Mouse (Mus musculus) gastrocnemius, adult 2 months (tissue): ENCODE measurements around the gene Kat6b. TPM values are rescaled to one million over a fixed set of nuclear protein-coding genes. Genes with fewer than 3 reads are reported as not detected.

Experiments
- DNase-seq: peaks from one replicate; pipeline ENCODE4 v3.0.0; 2022
- H3K27ac ChIP-seq: fragments of 200-600 bp; 2 replicates; pipeline ENCODE4 v1.8.1; 2022; ENCODE audit warnings: mild to moderate bottlenecking
- H3K4me3 ChIP-seq: fragments of 200-600 bp; 2 replicates; pipeline ENCODE4 v1.8.1; 2022; ENCODE audit warnings: mild to moderate bottlenecking, moderate library complexity
- CTCF ChIP-seq: fragments of 200-600 bp; IDR thresholded peaks from 2 replicates; pipeline ENCODE4 v1.8.1; 2022; ENCODE audit warnings: antibody characterized with exemption, mild to moderate bottlenecking, moderate library complexity
- intact Hi-C: fragments of 180-260 bp; cut with DNase I; formaldehyde crosslinking; loops from one replicate; pipeline ENCODE4 v1.15.1; 2025
- total RNA-seq, 2 experiments: library from RNA; stranded (reverse); gene quantifications; 2 replicates each; pipeline ENCODE4 v1.2.3; 2021

The Kat6b gene
- total RNA-seq, 2 experiments from 2014 or later: 22.2 to 26.0 TPM

DNA sequence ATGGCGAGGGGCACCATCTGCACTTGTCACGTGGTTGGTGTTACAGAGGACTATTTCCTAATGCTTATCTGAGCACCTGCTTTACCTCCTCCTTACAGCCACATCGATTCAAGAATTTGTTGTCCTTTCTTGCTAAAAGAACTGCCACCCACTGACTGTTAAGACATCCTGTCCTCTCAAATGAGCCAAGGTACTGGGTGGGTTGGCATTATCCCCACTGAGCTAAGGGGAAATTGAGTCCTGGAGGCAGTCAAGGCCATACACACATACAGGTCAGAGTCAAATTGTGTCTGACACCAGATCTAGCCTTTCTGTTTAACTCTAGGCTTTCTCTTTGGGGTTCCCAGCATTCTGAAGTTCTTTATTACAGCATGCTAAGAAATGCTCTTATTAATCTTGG is 56.6 kb downstream of the Kat6b start:
- no peak overlapping the region for H3K4me3 ChIP-seq
- intact Hi-C loops: no loop called here
- TF ChIP-seq CTCF: no peak
- no peak for DNase-seq
- peak overlapping the region; percentile 69 for H3K27ac ChIP-seq

DNA sequence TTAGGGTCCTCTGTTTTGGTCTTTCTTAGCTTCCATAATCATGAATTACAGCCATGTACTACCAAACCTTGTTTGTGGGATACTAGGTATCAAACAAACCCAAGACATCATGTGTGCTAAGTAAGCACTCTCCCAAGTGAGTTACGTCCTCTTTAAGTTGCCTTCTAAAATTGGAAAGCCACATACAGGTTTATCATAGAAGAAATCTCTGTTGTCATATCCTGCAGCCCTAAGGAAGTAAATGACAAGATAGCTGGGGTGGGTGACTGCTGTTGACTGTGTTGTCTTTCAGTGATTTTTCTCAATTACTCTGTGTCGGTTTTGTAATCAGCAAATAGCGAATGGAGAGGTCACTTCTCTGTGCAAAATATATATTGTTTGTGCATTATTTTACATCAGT is 58.5 kb downstream of the Kat6b start:
- no peak for TF ChIP-seq CTCF
- Histone ChIP-seq H3K4me3 (no peak overlapping the region), H3K27ac (no peak overlapping the region)
- intact Hi-C loops: no loop called here
- DNase-seq: no peak

DNA sequence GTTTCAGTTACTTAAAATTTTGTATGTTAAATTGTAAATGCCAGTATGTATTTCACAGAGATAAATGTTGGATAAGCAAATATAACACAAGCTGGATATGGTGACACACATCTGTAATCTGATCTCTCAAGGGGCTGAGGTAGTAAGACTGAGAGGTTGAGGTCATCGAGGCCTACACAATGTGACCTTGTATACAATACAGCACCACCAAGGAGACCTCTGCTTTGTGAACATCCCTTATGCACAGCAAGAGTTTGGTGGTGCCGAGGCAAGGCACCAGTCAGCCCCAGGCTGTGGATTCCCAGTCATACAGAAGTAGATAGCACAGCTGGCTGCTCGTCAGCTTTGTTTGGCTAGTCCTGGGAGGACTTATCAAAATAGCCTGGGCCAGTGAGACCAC is 59.1 kb downstream of the Kat6b start:
- Histone ChIP-seq H3K27ac (no peak overlapping the region), H3K4me3 (no peak overlapping the region)
- no peak for DNase-seq
- intact Hi-C loops: no loop called here
- TF ChIP-seq CTCF: no peak

DNA sequence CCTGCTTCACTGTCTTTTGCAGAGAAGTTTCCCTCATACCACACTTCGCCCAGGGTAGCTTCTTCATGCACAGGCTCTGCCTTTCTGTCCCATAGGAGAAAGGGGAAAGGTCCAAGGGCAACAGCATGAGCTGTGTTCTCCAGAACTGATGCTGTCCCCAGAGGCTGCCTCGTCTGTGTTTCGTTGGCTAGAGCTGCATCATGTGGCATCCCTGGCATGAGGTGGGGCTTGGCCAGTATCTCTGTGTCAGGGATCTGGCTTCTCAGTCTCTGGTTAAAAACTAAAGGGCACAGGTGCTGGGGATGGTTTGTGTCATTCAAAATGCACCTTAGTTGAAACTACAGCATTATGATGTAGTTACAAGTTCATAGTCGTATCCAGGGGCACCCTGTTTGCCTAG is 64.3 kb downstream of the Kat6b start:
- DNase-seq: peak; percentile 77
- intact Hi-C loops: no loop called here
- TF ChIP-seq CTCF: no peak
- Histone ChIP-seq H3K4me3 (no peak overlapping the region), H3K27ac (peak overlapping the region; percentile 63)

DNA sequence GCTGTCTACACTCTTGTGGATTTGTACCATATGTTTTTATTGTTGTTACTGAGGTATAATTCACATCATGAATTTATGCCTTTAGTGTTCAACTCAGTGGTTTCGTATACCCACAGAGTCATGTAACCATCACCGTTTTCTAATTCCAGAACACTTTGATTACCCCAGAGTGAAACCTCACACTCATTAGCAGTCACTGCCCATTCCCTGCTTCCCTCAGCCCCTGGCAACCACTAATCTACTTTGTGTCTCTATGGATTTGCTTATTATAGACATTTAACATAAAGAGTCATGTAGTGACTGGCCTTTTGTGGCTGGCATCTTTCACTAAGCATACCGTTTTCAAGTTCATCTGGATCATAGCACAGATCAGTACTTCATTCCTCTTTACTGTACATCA is 65.1 kb downstream of the Kat6b start:
- no peak overlapping the region for H3K4me3 ChIP-seq
- H3K27ac ChIP-seq: peak overlapping the region; percentile 63; the same call in 1 of the 2 replicates
- no peak for DNase-seq
- intact Hi-C loops: no loop called here
- TF ChIP-seq CTCF: no peak

DNA sequence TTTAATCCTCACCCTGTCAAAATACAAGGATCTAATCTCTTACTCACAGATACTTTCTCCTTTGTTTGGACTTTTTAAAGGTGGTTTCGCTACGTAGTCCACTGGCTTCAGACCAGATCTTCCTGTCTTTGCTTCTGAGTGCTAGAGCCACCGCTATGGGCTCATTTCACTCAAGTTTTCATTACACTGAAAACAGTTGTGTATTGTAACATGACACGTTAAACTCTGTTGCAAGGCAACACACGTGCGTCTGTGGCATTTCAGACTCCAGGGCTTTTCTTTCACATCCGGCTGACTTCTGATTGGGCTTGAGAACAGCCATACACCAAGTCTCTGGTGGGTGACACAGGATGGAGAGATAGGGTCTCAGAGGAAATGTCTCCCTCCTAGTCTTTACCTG is 66.1 kb downstream of the Kat6b start:
- intact Hi-C loops: no loop called here

DNA sequence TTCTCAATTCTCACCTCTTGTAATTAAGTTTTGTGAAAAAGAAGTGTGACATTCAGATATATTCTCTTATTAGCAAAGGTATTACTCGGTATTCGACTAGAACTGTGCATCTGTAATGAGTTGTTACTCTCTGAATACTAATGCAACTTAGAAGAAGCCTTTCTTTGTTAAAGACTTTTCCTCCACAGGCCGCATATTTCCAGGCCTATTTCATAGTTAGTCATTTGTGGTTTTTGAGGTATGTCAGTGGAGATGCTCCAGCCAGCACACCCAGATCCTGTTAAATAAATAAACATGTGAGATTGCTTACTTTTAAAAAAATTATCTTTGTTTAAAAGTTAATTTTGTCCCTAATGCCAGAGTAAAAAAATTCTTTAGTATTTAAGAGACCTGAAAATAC is 66.7 kb downstream of the Kat6b start:
- Histone ChIP-seq H3K4me3 (no peak overlapping the region), H3K27ac (peak overlapping the region; percentile 63)
- intact Hi-C loops: no loop called here
- no peak for TF ChIP-seq CTCF
- DNase-seq: no peak

More for the DNA sequence above, 66.1 kb downstream of the Kat6b start:
- no peak for DNase-seq
- Histone ChIP-seq H3K27ac (peak overlapping the region; percentile 63), H3K4me3 (no peak overlapping the region)
- TF ChIP-seq CTCF: no peak

DNA sequence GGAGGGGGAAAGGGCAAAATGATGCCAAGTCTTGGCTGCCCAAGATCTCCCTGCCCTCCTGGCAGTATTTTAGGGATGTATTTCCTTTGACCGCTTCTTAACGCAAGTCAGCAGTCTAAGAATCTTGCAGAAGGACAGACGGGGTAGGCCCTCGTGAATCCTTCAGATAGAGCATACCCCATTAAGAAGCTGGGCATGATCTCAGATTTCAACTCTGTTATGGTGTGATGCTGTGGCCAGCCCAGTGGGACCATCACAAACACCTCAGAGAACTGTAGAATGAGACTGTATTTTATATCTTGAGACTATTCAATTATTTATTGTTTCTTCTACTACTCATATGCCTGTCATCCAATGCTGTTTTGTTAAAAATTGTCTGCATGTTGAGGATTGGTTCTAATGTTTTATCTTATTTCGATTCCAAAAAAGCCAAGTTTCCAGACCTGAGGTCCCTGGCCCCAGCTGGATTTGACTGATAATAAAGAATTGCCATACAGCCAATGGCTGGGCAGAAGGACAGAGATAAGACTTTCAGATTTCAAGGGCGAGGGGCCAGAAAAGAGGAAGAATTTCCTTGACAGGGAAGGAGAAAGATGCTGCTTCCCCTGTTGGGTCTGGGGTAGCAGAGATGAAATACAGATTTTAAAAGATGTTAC is 67.8 kb downstream of the Kat6b start:
- H3K27ac ChIP-seq: peak overlapping the region; percentile 28; the same call in 1 of the 2 replicates
- no peak for DNase-seq
- intact Hi-C loops: no loop called here

DNA sequence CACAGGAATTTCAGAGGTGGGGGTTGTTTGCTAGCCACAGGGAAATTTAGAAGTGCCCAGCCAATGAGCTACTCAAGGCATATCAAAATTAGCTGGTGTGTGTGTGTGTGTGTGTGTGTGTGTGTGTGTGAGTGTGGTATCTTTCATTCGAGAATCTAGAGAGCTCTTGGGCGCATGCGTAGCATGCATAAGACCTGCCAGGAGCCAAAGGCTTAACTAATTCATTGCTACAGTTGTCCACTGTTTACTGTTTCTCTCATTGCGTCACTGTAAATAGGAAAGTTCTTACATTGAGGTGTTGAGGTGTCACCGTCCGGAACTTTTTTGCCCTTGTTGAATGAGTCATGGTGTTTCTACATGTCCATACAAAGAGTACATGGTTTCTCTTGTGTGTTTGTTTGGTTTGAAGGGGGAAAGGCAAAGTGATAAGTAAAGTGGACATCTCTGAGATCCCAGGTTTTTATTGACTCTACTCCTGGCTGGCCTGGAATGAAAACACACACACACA is 68.4 kb downstream of the Kat6b start:
- TF ChIP-seq CTCF: no peak
- Histone ChIP-seq H3K27ac (no peak overlapping the region), H3K4me3 (no peak overlapping the region)
- intact Hi-C loops: no loop called here
- DNase-seq: no peak

More for the DNA sequence above, 67.8 kb downstream of the Kat6b start:
- H3K4me3 ChIP-seq: no peak overlapping the region
- TF ChIP-seq CTCF: no peak

DNA sequence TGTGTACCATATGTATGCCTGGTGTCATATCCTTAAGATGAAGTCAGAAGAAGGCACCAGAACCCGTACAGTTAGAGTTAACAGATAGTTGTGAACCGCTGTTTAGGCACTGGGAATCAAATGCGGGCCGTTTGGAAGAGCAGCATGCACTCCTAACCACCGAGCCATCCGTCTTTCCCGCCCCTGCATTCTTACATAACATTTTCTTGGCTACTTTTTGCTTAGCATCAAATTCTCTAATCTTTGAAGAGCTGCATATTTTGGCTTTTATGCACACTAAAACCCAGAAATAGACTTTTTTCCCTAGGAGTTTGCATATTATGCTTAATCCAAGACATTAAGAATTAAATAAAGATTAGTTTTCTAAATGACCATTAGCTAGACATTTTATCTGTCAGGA is 69.3 kb downstream of the Kat6b start:
- intact Hi-C loops: no loop called here
- DNase-seq: no peak
- TF ChIP-seq CTCF: no peak
- H3K27ac ChIP-seq: no peak overlapping the region
- H3K4me3 ChIP-seq: no peak overlapping the region

DNA sequence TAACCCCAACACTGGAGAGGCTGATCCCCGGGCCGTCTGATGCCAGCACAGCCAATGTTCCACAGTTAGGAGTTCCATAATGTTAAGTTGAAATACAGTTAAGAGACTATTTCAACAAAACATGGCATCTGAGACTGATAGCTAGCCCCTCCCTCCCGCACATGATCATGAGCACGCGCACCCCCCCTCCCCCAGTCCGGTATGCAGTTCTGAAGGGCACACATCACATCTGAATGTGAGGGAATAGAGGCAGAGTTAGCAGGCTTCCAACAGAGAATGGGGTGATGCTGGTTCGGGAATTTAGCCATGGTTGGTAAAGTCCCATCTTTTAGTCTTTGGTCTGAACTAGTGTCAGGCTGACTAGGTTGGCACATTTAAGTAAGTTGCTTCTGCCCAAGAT is 70.4 kb downstream of the Kat6b start:
- TF ChIP-seq CTCF: no peak
- H3K4me3 ChIP-seq: no peak overlapping the region
- intact Hi-C loops: no loop called here
- H3K27ac ChIP-seq: no peak overlapping the region
- DNase-seq: no peak

DNA sequence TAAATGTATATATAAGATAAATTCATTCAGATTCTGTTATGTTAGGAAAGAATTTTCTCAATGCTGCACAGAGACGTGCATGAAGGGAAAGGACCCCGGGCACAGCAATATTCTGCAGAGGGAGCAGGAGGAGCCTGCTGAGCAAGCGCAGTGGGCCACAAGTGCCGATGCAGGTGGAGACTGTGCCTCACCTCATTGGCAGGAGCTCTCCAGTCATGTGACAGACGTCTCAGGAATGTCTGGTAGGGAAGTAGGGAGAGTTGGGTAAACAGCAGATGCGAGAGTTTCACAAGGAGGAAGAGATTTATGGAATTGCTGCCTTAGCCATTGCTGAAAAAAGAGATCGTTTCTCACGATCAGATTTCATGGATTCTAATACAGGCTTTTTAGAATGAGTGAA is 71.7 kb downstream of the Kat6b start:
- Histone ChIP-seq H3K27ac (no peak overlapping the region), H3K4me3 (no peak overlapping the region)
- DNase-seq: no peak
- no peak for TF ChIP-seq CTCF
- intact Hi-C loops: no loop called here

DNA sequence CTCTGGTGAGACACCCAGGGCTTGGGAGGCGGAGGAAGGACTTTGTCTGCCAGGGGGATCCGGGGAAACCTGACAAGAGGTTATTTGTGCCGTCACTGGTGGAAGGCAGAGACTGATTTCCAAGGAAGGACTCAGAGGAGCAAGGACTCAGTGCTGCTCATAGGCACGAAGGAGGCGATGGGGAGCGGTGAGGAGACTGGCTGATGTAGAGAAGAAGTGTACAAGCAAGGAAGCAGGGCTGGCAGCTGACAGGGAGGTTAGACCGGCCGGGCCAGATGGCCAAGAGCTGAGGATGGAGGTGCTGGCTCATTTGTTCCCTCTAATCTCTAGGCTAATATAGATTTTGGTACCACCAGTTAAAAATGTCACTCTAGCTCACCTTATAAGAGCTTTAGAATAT is 72.8 kb downstream of the Kat6b start:
- intact Hi-C loops: no loop called here
- TF ChIP-seq CTCF: no peak
- no peak for DNase-seq

More for the DNA sequence above, 72.8 kb downstream of the Kat6b start:
- no peak overlapping the region for H3K4me3 ChIP-seq
- H3K27ac ChIP-seq: no peak overlapping the region
